Mouse (Mus musculus): Measurements from ENCODE around the gene Gm10295.

Gm10295 gene

DNA sequence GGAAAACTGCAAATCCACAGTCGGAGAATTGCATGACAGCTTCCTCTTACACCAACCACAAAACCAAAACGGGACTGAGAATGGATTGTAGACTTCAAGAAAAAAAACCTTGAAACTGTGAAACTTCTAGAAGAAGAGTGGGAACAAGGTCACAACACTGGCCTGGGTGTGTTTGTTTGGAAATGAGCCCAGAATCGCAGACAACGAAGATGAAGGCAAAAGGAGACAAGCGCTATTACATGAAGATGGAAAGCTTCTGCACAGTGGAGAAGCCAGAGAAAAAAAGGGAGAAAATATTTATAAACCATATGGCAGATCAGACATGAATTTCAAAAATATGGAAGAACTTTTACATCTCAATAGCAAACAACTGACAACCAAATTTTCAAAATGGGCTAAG, 4.3 kb upstream of the Gm10295 start:
- DNase-seq (ENCODE audit: low spot score in 2 of 2) = no peak

GRCm38 (mm10) chr7:71348922-71349321, 2.4 kb downstream of the Gm10295 start:
- DNase-seq (ENCODE audit: low spot score in 2 of 2) = no peak

DNA sequence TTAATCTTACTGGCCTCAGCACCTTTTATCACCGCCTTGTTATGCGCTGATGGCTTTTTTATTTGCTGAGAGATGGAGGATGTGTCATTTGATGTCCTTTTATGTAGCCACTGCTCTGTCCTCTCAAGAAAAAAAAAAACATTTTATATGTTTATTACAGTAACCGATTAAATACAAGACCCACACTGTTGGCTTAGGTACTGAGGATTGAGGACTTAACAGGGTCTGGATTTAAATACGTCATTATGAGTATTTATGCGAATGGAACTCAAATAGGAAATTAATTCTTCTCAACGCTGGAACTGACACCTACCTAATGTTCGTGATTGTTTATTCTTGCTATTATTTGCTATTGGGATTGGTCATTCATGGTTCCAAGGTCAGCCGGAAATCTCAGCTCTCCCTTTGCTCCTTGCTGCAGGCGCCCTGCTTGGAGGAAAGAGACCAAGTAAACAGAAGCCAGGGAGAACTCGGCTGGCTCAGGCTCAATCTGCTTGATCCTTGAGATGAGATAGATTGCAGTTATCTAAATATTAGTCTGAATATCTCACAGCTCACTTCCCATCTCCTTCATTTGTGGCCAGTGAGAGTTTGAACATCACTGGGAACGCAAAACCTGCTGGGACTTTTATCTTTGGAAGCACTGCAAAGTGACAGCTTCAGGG, 26.2 kb downstream of the Gm10295 start:
- no peak for DNase-seq (ENCODE audit: low spot score in 2 of 2)

DNA sequence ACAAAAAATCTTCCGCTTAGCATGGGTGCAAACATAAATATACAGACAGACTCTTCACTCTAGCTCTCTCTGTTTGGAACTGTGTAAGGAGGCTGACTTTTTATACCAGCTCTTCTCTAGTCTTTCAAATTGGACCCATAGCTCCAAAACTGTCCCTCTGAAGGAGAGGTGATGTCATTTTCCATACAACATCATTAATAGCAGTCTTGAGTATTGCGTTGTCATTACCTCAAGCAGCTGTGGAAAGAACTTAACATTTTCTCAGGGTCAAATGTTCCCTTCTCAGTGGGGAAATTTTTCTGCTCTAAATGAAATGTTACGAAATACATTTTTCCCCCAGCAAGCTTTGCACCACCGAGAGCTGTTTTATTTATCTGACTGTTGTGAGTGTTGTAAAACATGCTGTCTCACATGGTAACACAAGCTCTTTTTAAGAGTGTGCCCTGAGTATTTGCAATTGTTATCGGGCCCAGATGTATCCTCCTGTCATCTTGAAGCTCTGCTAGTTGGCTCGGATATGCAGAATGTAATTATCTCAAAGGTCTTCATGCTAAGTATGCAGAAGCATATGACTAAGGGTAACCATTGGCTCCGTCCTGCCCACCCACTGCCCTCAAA, 38.0 kb downstream of the Gm10295 start:
- DNase-seq (ENCODE audit: low spot score in 2 of 2) = no peak

- DNase-seq (ENCODE audit: low spot score in 2 of 2) = no peak
These were observed 38.9 kb downstream of the Gm10295 start for GRCm38 (mm10) chr7:71312375-71312774.

- no peak for DNase-seq (ENCODE audit: low spot score in 2 of 2)
These were observed 39.9 kb downstream of the Gm10295 start for GRCm38 (mm10) chr7:71311411-71311810.

DNA sequence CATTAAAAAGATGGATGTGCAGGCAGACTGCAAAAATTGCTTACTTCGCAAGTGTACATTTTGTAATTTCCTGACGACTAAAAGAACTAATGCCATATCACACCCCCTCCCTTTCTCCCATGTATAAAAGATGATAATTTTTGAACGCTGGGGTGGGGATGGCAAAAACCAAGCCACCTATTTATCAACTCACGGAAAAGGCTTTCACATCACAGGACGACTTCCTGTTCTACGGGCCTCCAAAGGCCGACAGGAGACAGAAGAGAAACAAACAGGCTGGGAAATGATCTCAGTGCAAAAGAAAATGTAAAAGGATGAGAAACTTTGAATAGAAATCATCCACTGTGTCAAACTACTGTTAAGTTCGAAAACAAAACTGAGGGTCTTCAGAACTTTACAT, 43.2 kb downstream of the Gm10295 start:
- DNase-seq (ENCODE audit: low spot score in 2 of 2) = no peak

- DNase-seq (ENCODE audit: low spot score in 2 of 2) = no peak
These were observed 48.6 kb downstream of the Gm10295 start for GRCm38 (mm10) chr7:71302714-71303113.
